Mouse (Mus musculus): Measurements from ENCODE around the gene Nqo1. TPM values are rescaled to one million over a fixed set of nuclear protein-coding genes. Genes with fewer than 3 reads are reported as not detected.

The Nqo1 gene
- 4.3 and 4.5 TPM in 2 replicates for polyA plus RNA-seq (2012; rRNA removed)

DNA sequence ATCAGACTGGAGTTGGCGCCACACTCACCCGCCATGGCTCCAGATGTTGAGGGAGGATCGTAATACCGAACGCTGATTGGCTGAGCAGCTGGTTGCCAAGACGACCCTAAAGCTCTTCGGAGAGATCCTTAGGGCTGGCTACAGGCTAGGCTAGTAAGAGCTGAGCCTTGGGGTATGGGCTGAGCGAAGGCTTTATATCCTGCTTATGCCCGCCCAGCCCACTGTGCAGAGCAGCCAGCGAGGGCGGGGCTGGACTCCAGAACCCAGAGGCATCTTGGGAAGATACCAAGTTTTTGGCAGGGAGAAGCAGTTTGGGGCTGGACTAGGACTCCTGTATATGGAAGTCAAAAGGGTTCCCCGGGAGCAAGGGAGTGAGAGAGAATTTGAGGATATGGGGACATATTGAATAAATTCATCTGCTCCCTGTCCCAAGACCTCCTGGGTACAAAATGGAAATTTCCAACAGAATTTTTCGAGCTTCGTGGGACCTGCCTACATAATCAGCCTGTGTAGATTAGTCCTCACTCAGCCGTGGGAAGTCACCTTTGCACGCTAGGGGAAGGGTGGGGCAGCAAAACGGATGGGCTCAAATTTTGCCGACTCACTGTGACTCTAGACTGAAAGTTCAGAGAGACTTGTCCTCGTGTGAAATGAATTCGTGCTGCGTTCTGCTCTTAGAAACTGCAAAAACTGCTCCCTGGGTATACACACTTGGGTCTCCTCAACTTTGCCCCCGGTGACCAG lies at the start of gene Nqo1:
TSS of gene Nqo1 (minus strand) at position 169 of the 744 bp plus-strand sequence.

DNA sequence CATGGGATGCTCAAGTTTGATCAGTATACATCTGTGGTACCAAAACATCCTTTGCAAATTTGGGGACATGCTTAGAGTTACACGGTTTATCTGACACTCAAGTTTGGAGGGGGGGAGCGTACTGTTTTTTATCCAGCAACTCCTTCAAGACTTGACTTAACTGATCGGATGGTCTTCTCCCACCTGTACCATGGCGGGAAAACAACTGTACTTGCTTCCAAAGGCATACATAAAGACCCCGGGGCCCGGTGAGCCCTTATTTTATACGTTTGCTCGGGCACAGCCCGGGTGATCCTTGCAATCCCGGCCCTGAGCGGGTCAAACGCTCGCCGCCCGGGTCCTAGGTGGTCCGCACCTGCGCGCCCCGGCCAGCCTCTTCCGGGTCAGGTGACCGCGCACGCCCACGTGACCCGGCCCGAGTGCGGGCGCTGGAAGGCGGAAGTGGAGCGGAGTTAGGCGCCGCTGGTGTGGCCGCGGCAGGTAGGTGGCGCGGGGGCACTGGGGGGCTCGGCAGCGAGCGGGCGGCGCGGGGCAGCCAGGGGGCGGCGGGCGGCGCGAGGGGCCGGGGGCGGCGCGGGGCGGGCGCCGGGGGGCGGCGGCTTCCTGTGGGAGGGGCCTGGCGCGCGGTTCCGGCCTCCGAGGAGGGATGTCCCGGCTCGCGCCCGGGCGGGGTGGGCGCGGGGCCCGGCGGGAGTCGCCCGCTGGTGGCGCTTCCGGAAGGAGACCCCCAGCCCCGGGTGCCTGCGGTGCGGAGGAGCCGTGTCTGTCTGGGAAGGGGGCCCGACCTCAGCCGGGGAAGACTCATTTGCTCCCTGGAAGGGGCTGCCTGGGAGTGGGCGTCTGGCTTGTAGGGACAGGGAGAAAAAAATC lies 33.2 kb upstream of the Nqo1 start, which contains the start of gene Wwp2:
TSS of gene Wwp2 (plus strand) at position 404 of the 870 bp plus-strand sequence.

DNA sequence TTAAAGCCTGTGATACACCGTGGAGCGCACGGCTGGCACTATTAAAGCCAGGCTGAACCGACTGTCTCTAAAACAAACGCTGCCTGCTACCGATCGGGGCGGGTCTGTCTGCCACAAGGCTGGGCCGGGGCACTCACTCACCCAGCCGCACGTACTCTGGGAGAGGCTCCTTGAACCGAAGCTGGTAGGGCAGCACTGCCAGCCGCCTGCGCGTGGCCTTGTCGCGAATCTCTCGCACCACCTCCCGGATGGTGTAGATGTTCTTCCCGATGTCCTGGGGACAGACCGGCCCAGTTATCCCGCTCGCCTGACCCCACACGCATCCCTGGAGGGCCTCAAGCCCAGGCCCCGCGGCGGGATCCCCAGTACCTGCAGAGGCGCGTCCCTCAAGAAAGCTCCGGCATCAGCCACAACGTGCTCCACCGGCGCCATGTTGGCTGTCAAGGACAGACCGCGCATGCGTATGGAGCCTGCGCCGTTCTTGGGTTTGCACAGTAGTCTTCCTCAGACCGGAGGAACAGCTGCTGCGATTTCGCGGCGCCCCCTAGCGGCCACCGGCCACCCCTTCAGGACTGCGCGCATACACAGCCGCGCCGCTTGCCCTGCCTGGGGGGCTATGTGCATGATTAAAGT lies 21.7 kb upstream of the Nqo1 start, which contains the start of gene Nob1:
TSS of gene Nob1 (minus strand) at position 455 of the 633 bp plus-strand sequence.

Other genes with a start within 250 kb of the Nqo1 start
- 28.2 and 29.8 TPM in 2 replicates for gene Nfat5, start 109.7 kb downstream of the Nqo1 start, polyA plus RNA-seq (2012; rRNA removed)
- gene Nob1, start 21.8 kb upstream of the Nqo1 start, polyA plus RNA-seq (2012; rRNA removed) = 54.3 and 55.3 TPM in 2 replicates
- 53.4 and 54.9 TPM in 2 replicates for gene Wwp2, start 33.2 kb upstream of the Nqo1 start, polyA plus RNA-seq (2012; rRNA removed)
- gene Psmd7, start 185.3 kb upstream of the Nqo1 start, polyA plus RNA-seq (2012; rRNA removed) = 59.3 and 70.3 TPM in 2 replicates